Mouse (Mus musculus) heart, embryonic 11.5 days (tissue): Measurements from ENCODE around the gene Fosl1. TPM values are rescaled to one million over a fixed set of nuclear protein-coding genes. Genes with fewer than 3 reads are reported as not detected.

Experiments used
- ATAC-seq: fragments of 200-750 bp; cut with Nextera tagmentation; replicated peaks from 2 replicates; pipeline ENCODE4 v1.8.0; 2017; ENCODE audit warnings: moderate library complexity; ENCODE audit not compliant: insufficient number of reproducible peaks, low FRiP score, low TSS enrichment
- H3K27ac ChIP-seq: fragments of 300-500 bp; sonication (generic); 2 replicates; pipeline ENCODE4 v1.5.1; 2014; ENCODE audit warnings: mild to moderate bottlenecking, low read depth, low read length
- H3K27me3 ChIP-seq: fragments of 300-500 bp; sonication (generic); 2 replicates; pipeline ENCODE4 v1.6.1; 2014; ENCODE audit warnings: mild to moderate bottlenecking, low read length, mixed read lengths; ENCODE audit not compliant: control insufficient read depth, insufficient read depth
- H3K36me3 ChIP-seq: fragments of 300-500 bp; sonication (generic); 2 replicates; pipeline ENCODE4 v1.6.1; 2014; ENCODE audit warnings: mild to moderate bottlenecking, low read length, moderate library complexity, mixed read lengths; ENCODE audit not compliant: control insufficient read depth, insufficient read depth
- H3K4me1 ChIP-seq: fragments of 300-500 bp; sonication (generic); 2 replicates; pipeline ENCODE4 v1.6.1; 2014; ENCODE audit warnings: low read length; ENCODE audit not compliant: control insufficient read depth, insufficient read depth
- H3K4me2 ChIP-seq: fragments of 300-500 bp; sonication (generic); 2 replicates; pipeline ENCODE4 v1.6.1; 2014; ENCODE audit warnings: mild to moderate bottlenecking, moderate library complexity
- H3K4me3 ChIP-seq: fragments of 300-500 bp; sonication (generic); 2 replicates; pipeline ENCODE4 v1.5.1; 2014; ENCODE audit warnings: low read depth, low read length
- H3K9ac ChIP-seq: fragments of 300-500 bp; sonication (generic); 2 replicates; pipeline ENCODE4 v1.6.1; 2014; ENCODE audit warnings: mild to moderate bottlenecking, low read depth, low read length, moderate library complexity
- H3K9me3 ChIP-seq: fragments of 300-500 bp; sonication (generic); replicated peaks from 2 replicates; pipeline ENCODE4 v1.6.1; 2016; ENCODE audit warnings: low read length; ENCODE audit not compliant: control insufficient read depth
- WGBS: fragments of 180-500 bp; shearing (Covaris S2); extraction: QIAGEN DNeasy Blood & Tissue Kit; methylation state at CpG from one replicate; pipeline ENCODE4 v1.1.7; 2014; ENCODE audit not compliant: insufficient replicate concordance; 5-methylcytosine and 5-hydroxymethylcytosine counted together
- polyA plus RNA-seq: library from polyadenylated mRNA; unstranded; fragments of >200 nt; fragmentation: Nextera tagmentation; extraction: Ambion mirVana; gene quantifications from 2 replicates; pipeline ENCODE4 v1.2.1, GENCODE M21; 2014

The Fosl1 gene
- polyA plus RNA-seq, 1 experiment from 2014 or later, result not detected

DNA sequence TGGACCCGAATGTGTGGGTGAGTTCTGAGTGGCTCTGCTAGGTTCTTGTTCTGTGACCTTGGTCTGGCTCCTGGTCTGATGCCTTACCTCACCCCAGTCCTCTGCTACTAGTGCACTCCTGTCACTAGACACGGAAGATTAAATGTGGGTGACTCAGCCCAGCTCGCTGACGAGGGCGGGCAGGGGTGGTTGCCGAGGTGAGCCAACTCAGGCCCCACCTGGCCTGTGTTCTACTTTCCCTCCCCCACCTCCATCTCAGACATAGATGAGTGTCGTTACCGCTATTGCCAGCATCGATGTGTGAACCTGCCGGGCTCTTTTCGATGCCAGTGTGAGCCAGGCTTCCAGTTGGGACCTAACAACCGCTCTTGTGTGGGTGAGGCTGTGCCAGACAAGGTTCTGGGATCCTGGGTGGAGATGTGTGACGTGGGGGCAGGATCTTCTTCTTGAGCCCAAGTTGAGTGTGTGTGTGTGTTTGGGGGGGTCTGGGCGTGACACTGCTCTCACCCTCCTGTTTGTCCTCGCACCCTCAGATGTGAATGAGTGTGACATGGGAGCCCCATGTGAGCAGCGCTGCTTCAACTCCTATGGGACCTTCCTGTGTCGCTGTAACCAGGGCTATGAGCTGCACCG, 30.4 kb downstream of the Fosl1 start:
- 88% methylated on average over 18 of the region's 18 CpGs for WGBS
- H3K9me3 ChIP-seq, result no peaks in the 10 kb centered on the region
- no peaks in the 10 kb centered on the region for H3K27me3 ChIP-seq
- no peak overlapping the region for H3K4me3 ChIP-seq
- H3K36me3 ChIP-seq, result peaks cover 26% of the 10 kb centered on the region
- ATAC-seq, result no peak
- H3K27ac ChIP-seq, result no peak overlapping the region
- no peak overlapping the region for H3K4me2 ChIP-seq
- peaks cover 12% of the 10 kb centered on the region for H3K4me1 ChIP-seq
- no peak overlapping the region for H3K9ac ChIP-seq

DNA sequence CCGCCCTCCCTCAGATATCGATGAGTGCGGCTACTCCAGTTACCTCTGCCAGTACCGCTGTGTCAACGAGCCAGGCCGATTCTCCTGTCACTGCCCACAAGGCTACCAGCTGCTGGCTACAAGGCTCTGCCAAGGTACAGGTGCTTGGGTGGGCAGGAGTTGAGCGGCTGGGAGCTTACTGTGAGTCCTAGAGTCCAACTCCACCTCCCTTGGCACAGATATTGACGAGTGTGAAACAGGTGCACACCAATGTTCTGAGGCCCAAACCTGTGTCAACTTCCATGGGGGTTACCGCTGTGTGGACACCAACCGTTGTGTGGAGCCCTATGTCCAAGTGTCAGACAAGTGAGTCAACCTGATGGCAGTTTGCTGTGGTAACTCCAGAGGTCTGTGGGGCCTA, 32.7 kb downstream of the Fosl1 start:
- peaks cover 34% of the 10 kb centered on the region for H3K36me3 ChIP-seq
- no peak overlapping the region for H3K9ac ChIP-seq
- no peak overlapping the region for H3K27ac ChIP-seq
- H3K4me3 ChIP-seq, result no peak overlapping the region
- no peaks in the 10 kb centered on the region for H3K27me3 ChIP-seq
- peaks cover 10% of the 10 kb centered on the region for H3K4me1 ChIP-seq
- no peak for ATAC-seq
- no peak overlapping the region for H3K4me2 ChIP-seq
- no peaks in the 10 kb centered on the region for H3K9me3 ChIP-seq
- 89% methylated on average over 10 of the region's 10 CpGs for WGBS

DNA sequence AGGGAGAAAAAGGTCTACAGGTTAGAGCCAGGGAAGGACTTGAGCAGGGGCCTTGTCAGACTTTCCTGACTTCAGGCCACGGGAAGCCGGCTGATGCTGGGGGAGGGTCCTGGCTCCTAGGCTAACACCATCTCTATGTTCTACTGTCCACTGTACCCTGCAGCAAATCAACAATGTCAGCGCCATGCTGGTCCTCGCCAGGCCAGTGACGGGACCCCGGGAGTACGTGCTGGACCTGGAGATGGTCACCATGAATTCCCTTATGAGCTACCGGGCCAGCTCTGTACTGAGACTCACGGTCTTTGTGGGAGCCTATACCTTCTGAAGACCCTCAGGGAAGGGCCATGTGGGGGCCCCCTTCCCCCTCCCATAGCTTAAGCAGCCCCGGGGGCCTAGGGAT, 34.1 kb downstream of the Fosl1 start:
- peaks cover 42% of the 10 kb centered on the region for H3K36me3 ChIP-seq
- H3K27me3 ChIP-seq, result no peaks in the 10 kb centered on the region
- H3K27ac ChIP-seq, result no peak overlapping the region
- H3K9me3 ChIP-seq, result no peaks in the 10 kb centered on the region
- H3K9ac ChIP-seq, result no peak overlapping the region
- no peak overlapping the region for H3K4me2 ChIP-seq
- WGBS, result 88% methylated on average over 10 of the region's 10 CpGs
- no peak overlapping the region for H3K4me3 ChIP-seq
- H3K4me1 ChIP-seq, result 0 out of 2 replicates have a peak, but pooled peaks cover 2% of the 10 kb centered on the region
- ATAC-seq, result no peak

DNA sequence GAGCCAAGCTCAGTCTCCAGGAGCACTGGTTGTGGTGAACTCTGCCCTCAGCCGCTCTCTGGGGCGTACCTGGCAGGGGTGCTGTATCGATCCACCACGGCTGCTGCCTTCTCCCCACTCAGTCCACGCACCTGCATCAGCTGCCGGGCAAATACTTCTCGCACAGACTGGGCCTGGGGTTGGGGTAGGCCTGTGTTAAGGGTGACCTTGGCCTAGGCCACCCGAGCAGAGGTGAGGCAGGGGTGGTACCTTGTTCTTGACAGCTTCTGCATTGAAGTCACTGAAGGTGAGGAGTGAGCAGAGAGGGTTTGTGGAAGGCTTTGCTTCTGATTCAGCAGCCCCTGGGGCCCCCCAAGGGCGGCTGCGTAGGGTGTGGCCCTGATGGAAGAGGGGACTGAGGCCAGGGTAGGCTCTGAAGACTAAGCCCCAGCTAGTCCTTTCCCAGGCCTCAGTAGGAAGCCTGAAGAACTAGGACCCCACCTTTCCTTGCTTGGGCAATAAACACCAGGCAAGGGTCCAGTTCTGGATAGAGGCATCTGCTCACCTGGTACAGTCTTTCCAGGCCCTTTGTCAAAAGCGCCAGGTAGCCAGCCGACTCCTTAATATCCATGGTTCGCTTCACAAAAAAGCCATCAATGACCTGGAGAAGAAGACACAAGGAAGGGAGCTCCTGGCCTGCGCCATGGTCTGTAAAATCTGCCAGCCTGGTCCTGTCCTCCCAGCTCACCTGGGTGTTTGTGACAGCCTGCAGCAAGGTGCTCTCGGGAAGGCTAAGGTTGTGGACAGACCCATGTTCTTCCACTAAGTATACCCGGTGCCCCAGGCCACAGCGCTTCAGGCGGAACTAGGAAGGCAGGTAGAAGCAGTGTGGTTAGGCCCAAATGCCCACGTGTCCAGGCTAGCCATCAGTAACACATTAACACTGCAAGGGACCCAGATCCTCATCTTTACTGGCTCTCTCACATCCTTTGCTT, 36.3 kb downstream of the Fosl1 start:
- H3K9ac ChIP-seq, result no peak overlapping the region
- H3K4me1 ChIP-seq, result peaks cover 11% of the 10 kb centered on the region; the same call in 1 of the 2 replicates
- no peak for ATAC-seq
- no peaks in the 10 kb centered on the region for H3K27me3 ChIP-seq
- H3K9me3 ChIP-seq, result no peaks in the 10 kb centered on the region
- H3K4me3 ChIP-seq, result no peak overlapping the region
- 89% methylated on average over 19 of the region's 19 CpGs for WGBS
- H3K27ac ChIP-seq, result no peak overlapping the region
- H3K4me2 ChIP-seq, result no peak overlapping the region
- H3K36me3 ChIP-seq, result peaks cover 36% of the 10 kb centered on the region

DNA sequence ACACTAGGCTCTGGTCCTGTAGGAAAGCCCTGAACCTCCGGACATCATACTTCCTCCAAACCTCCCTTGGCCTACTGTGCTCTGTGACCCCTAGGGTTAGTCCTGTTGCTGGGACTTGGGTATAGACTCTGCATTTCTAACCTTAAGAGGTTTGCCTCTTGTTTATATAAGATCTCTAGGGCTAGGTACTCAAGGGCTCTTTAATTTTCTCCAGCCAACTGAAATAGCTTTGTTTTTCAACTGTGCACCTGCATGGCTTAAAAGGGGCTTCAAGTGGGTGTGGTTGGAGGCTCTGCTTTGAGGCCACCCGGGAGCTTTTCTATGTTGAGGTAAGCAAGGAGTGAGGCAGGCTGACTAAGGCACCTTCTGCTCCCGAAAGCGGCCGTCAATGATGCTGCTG, 37.1 kb downstream of the Fosl1 start:
- WGBS, result 87% methylated on average over 5 of the region's 5 CpGs
- Histone ChIP-seq H3K9ac (no peak overlapping the region), H3K27ac (no peak overlapping the region), H3K36me3 (peaks cover 31% of the 10 kb centered on the region), H3K27me3 (no peaks in the 10 kb centered on the region), H3K4me2 (no peak overlapping the region), H3K4me1 (peaks cover 11% of the 10 kb centered on the region; the same call in 1 of the 2 replicates), H3K9me3 (no peaks in the 10 kb centered on the region), H3K4me3 (no peak overlapping the region)
- ATAC-seq, result no peak

DNA sequence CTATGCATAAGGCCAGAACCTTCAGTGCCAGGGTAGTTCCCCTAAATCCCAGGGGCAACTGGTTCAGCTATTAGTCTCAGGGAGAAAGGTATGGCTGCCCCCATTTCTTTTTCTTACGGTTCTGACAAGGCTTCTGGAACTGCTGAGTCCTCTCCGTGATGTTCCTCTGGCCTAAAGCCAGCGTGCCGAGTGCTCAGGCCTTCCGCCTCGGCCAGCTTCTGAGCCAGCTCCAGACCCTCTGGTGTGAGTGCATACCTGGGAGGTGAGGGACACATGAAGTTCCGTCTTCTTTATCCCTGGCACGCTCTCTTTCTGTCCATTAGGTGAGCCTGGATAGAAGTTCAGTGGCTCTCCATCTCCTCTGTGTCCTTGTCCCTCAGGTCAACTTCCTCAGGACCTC, 38.0 kb downstream of the Fosl1 start:
- Histone ChIP-seq H3K4me3 (no peak overlapping the region), H3K36me3 (peaks cover 29% of the 10 kb centered on the region), H3K27ac (no peak overlapping the region), H3K27me3 (no peaks in the 10 kb centered on the region), H3K9me3 (no peaks in the 10 kb centered on the region), H3K4me1 (peaks cover 11% of the 10 kb centered on the region; the same call in 1 of the 2 replicates), H3K4me2 (no peak overlapping the region), H3K9ac (no peak overlapping the region)
- ATAC-seq, result no peak
- WGBS, result 85% methylated on average over 8 of the region's 8 CpGs

DNA sequence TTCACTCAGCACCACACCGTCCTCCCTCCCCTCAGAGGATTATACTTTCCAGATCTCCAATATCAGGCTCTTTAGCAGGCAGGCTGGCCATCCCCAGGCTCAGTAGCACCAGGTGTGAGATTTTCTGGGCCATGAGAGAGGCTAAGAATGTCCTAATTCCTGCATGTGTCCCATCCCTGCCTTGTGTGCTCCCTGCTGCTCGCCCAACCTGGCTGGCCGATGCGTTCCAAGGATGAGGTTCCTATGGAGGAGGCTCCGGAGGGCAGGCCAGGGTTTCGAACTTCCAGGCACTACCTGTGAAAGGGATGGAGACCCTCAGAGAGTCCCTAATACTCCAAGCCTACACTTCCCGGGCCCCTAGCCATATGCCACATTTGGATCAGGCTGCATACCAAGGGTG, 38.5 kb downstream of the Fosl1 start:
- H3K9ac ChIP-seq, result no peak overlapping the region
- WGBS, result 91% methylated on average over 7 of the region's 7 CpGs
- no peaks in the 10 kb centered on the region for H3K27me3 ChIP-seq
- 0 out of 2 replicates have a peak overlapping the region, but pooled peaks have one; percentile 1 for H3K4me2 ChIP-seq
- H3K4me3 ChIP-seq, result no peak overlapping the region
- peaks cover 11% of the 10 kb centered on the region; the same call in 1 of the 2 replicates for H3K4me1 ChIP-seq
- no peaks in the 10 kb centered on the region for H3K9me3 ChIP-seq
- peaks cover 25% of the 10 kb centered on the region for H3K36me3 ChIP-seq
- H3K27ac ChIP-seq, result no peak overlapping the region
- no peak for ATAC-seq

DNA sequence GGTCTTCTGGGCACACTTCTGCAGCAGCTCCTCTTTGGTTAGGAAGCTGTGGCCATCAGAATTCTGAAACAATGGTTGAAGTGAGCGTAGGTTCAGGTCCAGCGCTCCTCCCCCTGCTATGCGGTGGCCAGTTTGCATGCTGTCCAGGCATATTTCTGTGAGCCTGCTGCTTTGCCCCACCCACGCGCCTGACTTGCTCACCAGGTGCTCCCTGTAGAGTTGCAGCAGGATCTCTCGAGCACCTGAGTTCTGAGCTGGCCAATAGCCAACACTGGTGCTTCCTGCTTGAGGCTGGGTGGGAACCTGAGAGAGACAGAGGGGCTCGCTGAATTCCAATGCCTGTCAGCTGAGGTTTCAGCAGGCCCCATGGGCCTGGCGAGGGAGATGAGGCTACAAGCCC, 38.9 kb downstream of the Fosl1 start:
- Histone ChIP-seq H3K9me3 (no peaks in the 10 kb centered on the region), H3K27me3 (no peaks in the 10 kb centered on the region), H3K9ac (no peak overlapping the region), H3K36me3 (peaks cover 25% of the 10 kb centered on the region), H3K27ac (no peak overlapping the region), H3K4me2 (0 out of 2 replicates have a peak overlapping the region, but pooled peaks have one; percentile 1), H3K4me3 (no peak overlapping the region), H3K4me1 (peaks cover 11% of the 10 kb centered on the region; the same call in 1 of the 2 replicates)
- 87% methylated on average over 8 of the region's 8 CpGs for WGBS
- ATAC-seq, result no peak
